Mouse (Mus musculus) lung, postnatal 0 days (tissue): ENCODE measurements at regions not wholly inside any gene's neighbourhood (a gene's known extent, or its start where the extent isn't known, plus 50 kb on each side); places are given as distances from the start of the nearest gene placed in this dataset.

Experiments
- CTCF ChIP-seq: IDR thresholded peaks from 2 replicates; pipeline ENCODE4 v1.5.1; 2016; ENCODE audit warnings: antibody characterized with exemption, mild to moderate bottlenecking
- EP300 ChIP-seq: IDR thresholded peaks from 2 replicates; pipeline ENCODE4 v1.6.1; 2016; ENCODE audit warnings: antibody characterized with exemption, mild to moderate bottlenecking, control low read depth

- no peak for TF ChIP-seq EP300
- TF ChIP-seq CTCF = no peak
Observed at GRCm38 (mm10) chr17:51477404-51477803, 298.3 kb upstream of the Tbc1d5 start.
